Mouse (Mus musculus) midbrain, embryonic 13.5 days (tissue): ENCODE measurements around the gene Pten. TPM values are rescaled to one million over a fixed set of nuclear protein-coding genes. Genes with fewer than 3 reads are reported as not detected.

ENCODE experiments used
- ATAC-seq: fragments of 200-750 bp; cut with Nextera tagmentation; 2 replicates; pipeline ENCODE4 v1.8.0; 2017; ENCODE audit warnings: mild to moderate bottlenecking, moderate TSS enrichment, moderate library complexity
- H3K27ac ChIP-seq: fragments of 300-500 bp; sonication (generic); 2 replicates; pipeline ENCODE4 v1.5.1; 2015; ENCODE audit warnings: inconsistent platforms, mild to moderate bottlenecking, moderate library complexity
- H3K27me3 ChIP-seq: fragments of 300-500 bp; sonication (generic); 2 replicates; pipeline ENCODE4 v1.6.1; 2015; ENCODE audit warnings: mild to moderate bottlenecking, inconsistent platforms
- H3K36me3 ChIP-seq: fragments of 300-500 bp; sonication (generic); 2 replicates; pipeline ENCODE4 v1.6.1; 2015; ENCODE audit warnings: mild to moderate bottlenecking, inconsistent platforms
- H3K4me1 ChIP-seq: fragments of 300-500 bp; sonication (generic); replicated peaks from 2 replicates; pipeline ENCODE4 v1.6.1; 2015; ENCODE audit warnings: inconsistent platforms
- H3K4me2 ChIP-seq: fragments of 300-500 bp; sonication (generic); replicated peaks from 2 replicates; pipeline ENCODE4 v1.6.1; 2015; ENCODE audit warnings: moderate library complexity, mild to moderate bottlenecking, inconsistent platforms
- H3K4me3 ChIP-seq: fragments of 300-500 bp; sonication (generic); replicated peaks from 2 replicates; pipeline ENCODE4 v1.5.1; 2015; ENCODE audit warnings: mild to moderate bottlenecking, inconsistent platforms
- H3K9ac ChIP-seq: fragments of 300-500 bp; sonication (generic); replicated peaks from 2 replicates; pipeline ENCODE4 v1.6.1; 2015; ENCODE audit warnings: mild to moderate bottlenecking, inconsistent platforms
- H3K9me3 ChIP-seq: fragments of 300-500 bp; sonication (generic); 2 replicates; pipeline ENCODE4 v1.6.1; 2016; ENCODE audit warnings: mild to moderate bottlenecking, inconsistent platforms
- WGBS: fragments of 180-500 bp; shearing (Covaris S2); methylation state at CpG from one replicate; pipeline ENCODE4 v1.1.7; 2015; 5-methylcytosine and 5-hydroxymethylcytosine counted together
- polyA plus RNA-seq: library from polyadenylated mRNA; unstranded; fragments of >200 nt; fragmentation: Nextera tagmentation; extraction: Ambion mirVana; gene quantifications from 2 replicates; pipeline ENCODE4 v1.2.1, GENCODE M21; 2015

Gene Pten
- polyA plus RNA-seq, 1 experiment from 2014 or later = 11.1 TPM

DNA sequence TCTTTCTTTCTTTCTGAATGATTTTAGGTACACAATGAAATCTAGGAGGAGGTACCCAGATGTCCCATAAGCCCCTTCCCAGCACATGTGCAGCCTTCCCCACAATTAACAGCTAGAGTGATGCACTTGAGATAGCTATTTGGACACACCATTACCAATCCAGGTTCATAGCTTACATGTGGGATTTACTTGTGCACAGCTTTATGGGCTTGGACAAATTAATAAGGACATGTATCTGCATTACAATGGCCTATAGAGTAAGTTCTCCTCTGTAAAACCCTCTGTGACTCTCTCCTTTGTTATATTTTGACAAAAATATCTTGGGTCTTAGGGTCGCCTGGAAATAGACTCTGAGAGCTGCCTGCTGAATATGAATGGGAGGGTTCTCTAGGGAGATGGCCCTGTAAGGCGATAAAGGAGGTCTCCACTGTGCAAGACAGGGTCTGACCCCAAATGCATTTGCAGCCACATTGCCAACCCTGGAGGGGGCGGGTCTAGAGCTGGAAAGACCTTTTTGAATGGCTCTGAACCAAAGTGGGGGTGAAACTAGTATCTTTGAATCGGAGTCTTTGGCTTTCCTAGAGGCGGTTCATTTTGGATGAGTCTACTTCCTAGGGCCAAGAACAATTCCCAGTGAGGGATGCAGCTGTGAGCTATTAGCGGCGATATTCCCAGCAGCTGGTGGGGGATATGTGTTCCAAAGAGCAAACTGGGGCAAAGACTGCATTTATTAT lies 116.8 kb downstream of the Pten start:
- Histone ChIP-seq H3K9me3 (no peaks in the 10 kb centered on the region), H3K4me2 (no peak overlapping the region), H3K4me1 (peaks cover 9% of the 10 kb centered on the region), H3K27ac (no peak overlapping the region), H3K27me3 (no peaks in the 10 kb centered on the region), H3K9ac (no peak overlapping the region), H3K4me3 (no peak overlapping the region), H3K36me3 (no peaks in the 10 kb centered on the region)
- peak; percentile 87 for ATAC-seq
- 19% methylated on average over 7 of the region's 7 CpGs for WGBS

Other genes starting within 250 kb of the Pten start
- 0.39 and 0.41 TPM in 2 replicates for gene Papss2, start 161.7 kb upstream of the Pten start, polyA plus RNA-seq
- 115 and 133 TPM in 2 replicates for gene Atad1, start 17.7 kb upstream of the Pten start, polyA plus RNA-seq